Mouse (Mus musculus) thymus, postnatal 25 days (tissue): ENCODE measurements at regions not wholly inside any gene's neighbourhood (a gene's known extent, or its start where the extent isn't known, plus 50 kb on each side); places are given as distances from the start of the nearest gene placed in this dataset.

Experiments
- DNase-seq: peaks from one replicate; pipeline ENCODE4 v3.0.0; 2022

DNA sequence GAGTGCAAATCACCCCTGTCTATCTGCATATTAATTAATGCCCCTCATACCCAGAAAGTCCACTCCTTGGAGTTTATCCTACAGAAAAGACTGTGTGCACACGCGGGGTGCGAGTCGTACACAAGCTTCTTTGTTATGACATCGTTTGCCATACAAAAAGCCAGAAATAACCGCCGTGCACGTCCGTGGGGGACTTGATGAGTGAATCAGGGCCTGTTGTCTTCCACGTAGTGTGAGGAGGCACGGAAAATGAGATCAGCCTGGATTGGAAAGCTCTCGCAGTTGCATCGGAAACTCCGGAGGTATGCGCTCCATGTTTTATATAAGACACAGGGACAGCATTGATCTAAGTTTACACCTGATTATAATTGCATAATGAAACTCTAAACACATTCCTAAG, 120.3 kb downstream of the Etnk1 start:
- no peak for DNase-seq

DNA sequence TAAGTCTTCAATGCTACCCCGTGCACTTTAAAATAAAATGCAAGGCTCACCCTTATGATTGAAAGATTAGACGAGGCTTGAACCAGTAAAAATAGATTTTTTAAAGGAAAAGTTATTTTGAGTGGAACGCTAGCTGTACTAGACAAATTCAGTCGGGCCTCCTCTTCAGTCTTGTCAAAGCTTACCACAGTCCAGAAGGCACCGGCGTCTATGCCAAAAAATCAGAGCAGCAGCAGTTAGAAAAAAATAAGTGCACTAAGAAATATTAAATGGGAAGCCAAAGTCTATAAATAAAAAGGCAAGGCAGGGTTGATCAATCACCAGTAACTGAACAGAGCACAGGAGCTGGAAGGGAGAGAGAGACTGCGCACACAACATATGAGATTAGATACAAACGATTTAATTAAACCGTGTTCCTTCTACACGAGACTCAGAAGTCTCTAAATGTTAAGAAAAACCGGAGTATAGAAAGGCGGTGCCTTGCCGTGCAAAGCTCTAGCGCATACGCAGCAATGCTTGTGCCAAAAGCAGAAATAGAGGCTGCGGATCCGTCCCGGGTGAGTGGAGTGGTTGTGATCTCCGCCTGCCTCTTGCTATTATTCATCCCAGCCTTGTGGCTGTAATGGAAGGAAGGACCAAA, 121.6 kb downstream of the Etnk1 start:
- no peak for DNase-seq

DNA sequence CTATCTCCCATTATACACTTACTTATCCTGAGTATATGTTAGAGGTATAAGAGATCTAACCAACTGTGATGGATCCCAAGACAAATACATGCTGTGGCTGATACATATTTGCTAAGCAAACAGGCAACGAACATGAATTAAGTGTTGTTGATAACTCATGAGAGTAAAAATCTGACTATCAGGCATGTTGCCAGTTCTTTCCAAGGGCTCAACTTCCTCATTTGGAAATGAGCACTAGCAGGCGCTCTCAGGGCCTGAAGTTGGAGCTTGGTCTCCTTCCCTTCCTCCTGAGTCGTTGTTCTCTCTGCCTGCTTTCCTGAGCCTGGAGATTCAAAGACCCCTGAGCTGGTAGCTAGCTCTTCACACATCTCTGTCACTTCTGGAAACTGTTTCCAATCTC, 126.6 kb downstream of the Etnk1 start:
- no peak for DNase-seq

DNA sequence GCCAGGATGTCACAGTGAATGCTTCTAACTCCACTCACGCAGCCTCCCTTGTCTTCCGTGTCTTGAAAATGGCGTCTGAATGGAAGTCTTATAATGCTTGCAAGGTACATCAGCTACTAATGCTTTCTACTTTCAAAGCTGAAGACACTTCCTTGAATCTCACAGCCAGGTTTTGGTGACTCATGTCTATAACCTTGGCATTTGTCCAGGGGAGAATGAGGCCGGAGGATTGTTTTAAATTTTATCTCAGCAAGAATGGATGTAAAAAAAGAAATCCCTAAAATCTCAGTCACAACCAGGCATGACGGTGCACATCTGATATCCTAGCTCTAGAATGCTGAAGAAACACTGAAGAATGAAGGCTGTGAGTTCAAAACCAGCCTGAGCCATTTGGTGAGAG, 131.4 kb downstream of the Etnk1 start:
- no peak for DNase-seq

DNA sequence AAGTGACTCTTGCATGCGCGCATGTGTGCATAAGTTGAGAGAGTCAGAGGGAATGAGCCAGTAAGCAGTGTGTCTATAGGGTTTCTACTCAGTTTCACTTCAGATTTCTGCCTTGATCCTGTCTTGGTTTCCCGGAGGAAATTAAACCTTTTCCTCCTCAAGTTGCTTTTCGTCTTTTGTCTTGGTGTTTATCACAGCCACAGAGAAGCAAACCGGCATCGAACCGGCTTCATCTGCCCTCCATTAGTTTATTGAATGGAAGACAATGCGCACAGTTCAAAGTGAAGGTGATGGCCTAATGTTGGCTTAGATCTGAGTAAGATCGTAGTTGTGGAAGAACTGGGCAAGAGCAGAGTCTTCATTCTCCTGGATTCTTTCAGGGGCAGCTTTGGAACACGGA, 134.4 kb downstream of the Etnk1 start:
- no peak for DNase-seq

DNA sequence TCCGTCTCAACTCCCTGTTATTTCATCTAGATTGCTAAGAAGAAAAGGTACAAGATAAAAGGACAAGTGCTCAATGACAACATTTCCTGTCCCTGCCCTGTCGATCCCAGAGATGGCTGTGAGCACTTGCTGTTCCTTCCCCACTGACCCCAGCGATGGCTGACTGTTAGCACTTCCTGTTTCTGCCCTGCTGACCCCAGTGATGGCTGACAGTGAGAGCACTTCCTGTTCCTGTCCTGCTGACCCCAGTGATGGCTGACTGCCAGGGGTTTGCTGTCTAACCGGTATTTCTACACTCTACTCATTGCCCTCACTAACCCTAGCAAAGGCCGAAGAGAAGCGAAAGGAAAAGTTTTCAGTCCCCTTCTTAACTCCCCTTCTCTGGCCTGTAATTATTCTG, 140.3 kb downstream of the Etnk1 start:
- no peak for DNase-seq

DNA sequence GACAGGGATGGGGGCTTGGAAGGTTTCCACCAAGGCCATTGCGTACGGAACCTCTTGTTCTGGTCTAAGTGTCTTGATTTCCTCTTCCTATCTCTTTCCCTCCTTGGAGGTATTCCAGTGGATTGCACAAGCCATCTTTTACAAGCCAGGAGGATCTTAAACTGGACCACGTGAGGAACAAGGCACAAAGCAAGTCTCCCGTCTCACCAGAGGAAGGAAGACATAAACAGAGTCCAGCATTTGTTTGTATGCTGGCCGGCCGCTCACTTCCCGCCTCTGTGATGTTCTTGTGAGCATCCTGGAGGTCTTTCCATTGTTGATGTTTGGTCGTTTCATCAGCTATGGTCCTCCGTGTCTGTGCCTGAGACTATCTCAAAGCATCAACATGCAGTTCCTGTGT, 148.8 kb downstream of the Etnk1 start:
- no peak for DNase-seq

DNA sequence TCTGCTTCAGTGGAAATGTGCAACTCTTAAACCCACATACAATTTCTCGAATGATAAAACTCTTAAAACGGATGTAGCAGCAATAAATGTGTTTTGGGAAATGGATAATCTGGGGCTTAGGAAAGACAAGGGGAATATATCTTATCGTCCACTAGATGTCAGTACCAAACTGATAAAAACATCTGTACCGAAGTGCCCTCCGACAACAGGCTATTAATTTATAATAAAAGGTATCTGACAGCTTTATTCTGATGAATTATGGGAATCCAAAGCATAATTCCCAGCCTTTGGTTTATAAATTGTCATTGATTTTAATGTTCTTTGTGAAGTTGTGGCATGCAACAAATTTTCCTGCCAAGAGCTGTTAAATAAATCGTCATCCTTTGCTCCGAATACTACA, 153.4 kb downstream of the Etnk1 start:
- no peak for DNase-seq

DNA sequence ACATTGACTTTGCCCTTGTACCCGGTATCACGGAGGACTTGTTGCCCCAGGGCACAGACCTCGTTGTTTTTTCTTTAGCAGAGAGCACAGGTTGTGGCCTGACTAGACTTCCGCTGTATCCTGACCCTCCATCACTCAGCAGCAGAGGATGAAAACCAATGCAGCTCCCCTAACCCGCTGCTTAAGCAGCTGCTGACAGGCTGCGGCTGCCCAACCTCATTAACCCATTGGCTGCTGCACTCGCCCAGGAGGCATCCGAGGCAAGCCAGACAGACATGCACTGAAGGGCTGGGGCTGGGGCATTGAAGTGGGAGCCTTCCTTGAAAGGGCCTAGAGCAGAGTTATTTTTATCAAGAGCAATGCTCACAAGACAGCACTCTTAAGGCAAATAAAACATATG, 157.6 kb downstream of the Etnk1 start:
- no peak for DNase-seq

DNA sequence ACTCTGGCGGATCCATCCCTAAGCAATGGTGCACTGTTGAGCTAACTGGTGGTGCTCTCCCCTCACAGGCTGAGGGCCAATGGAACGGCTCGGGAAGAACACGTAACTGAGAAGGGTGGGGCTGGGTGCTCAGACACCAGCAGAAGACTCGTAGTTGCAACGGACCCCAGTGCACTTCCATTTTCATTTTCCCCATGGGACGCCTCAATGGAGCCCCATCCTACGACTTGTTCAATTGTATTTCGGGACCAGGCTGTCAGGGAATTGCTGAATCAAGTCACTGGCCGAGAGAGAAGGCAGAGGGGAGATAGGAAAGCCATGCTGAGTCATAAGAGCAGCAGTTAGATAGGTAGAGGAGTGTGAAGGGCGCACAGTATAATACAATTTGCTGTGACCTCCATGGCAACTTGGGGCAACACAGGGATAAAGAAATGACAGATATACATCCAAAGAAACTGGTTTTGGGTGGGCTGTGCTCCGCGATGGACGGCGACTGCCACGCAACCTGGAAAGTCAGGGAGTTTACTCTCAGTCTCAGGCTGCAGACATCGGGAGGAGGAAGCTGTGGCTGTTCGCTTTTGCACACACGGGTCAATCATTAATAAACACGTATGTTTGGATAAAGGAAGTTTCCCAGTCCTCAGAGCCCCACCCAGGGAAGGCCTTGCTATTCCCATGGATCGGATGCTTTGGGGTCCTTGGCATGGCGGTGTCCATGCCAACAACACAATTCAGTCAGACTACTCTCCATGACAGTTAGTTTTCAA, 160.1 kb downstream of the Etnk1 start:
- DNase-seq, result peak; percentile 51

DNA sequence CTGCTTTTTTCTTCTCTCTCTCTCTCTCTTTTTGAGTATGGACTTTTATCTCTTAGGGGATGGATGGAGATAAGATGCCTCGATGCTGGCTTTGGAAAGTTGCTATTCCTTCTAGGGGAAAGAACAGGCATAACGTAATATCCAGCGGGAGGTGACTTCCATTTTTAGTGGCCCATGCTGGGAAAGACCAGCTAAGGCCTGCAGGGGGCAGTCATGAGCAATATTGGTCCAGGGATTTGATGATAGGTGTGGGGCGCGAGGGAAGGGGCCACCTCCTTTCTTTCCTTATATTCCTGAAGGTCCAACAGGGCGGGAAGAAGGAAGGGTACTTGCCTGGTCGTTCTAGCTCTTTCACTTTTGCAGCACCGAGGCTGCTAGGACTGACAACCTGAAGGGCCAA, 160.8 kb downstream of the Etnk1 start:
- peak; percentile 20 for DNase-seq

DNA sequence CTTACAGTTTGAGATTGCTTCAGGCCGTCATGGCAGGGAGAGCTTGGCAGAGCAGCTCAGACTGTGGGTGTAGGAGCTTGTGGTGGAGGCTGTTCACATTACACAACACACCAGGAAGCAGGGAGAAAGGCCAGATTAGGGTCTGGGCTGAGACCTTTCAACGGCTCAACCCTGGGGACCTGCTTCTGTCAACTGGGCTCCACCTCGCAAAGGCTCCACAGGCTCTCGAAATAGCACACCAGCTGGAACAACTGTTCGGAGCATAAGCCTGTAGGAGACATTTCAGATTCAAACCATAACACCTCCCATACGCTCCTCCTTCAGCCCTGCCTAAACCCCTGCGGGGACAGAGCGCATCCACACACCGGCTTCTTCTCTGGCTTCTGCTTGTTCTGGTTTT, 161.2 kb downstream of the Etnk1 start:
- DNase-seq, result no peak

DNA sequence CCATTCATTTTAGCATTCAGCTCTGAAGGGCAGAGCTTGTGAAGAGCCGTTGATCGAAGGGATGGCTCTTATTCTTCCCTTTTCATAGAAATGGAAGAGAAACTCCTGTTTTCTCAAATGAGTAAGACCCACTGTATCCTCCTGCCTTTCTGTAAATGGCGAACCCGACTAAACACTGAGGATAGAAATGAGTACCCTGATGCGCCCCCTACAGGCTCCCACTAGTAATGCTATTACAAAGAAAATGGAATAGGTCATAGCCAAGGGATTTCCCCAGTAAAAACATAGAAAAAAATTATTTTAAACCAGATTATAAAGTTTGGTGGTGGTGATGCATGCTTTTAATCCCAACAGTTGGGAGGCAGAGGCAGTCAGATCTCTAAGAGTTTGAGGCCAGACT, 162.1 kb downstream of the Etnk1 start:
- DNase-seq, result no peak

DNA sequence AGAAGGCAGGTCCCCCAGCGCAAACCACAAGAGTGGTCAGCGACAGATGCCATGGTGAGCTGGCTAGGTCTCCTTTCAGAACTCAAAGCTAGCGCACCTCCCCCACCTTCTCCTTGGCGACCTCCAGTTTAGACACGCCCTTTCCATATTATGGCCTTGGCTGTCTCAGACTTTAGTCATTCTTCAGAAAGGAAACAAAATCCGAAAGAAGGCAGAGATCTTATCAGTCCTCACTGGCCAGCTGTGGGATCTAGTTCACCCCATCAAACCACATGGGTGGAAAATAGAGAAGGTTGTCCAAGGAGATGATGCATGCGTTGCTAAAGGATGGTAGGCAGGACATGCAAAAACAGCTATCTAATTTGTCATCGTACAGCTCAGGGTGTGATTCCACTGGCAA, 166.5 kb downstream of the Etnk1 start:
- DNase-seq, result no peak

DNA sequence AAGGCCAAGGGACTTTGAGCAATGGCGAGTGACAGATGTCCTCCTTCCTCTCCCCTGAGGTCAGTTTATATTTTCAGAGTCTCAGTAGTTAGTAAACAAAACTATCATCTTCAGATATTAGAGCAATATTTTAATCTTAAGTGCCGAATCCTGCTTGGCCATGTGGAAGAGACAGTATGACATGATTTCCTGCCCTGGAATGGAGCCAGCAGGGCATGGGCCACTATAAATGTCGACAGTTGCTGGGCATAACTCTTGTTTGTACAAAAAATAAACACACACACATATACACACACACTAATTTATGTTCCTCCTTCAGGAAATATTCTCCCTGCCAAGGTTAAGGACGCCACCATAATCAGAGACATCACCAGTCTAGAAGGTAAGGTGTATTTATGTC, 169.6 kb downstream of the Etnk1 start:
- no peak for DNase-seq

DNA sequence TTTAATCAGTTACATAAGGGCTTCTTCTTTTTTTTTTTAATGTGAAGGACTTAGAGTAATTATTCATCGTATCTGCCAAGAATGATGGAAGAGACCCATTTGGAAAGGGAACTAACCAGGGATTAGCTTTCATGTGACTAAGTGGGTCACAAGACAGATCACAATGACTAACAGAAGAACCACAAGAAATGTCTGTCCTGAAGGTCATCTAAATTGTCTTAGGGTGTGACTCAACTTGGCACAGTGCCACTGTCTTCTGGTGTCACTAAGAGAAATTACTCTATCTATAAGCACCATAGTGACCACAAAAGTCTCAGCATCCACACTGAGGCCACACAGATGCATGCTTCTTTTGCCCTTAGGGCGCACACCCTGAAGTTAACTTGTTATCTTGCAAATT, 182.0 kb downstream of the Etnk1 start:
- no peak for DNase-seq

DNA sequence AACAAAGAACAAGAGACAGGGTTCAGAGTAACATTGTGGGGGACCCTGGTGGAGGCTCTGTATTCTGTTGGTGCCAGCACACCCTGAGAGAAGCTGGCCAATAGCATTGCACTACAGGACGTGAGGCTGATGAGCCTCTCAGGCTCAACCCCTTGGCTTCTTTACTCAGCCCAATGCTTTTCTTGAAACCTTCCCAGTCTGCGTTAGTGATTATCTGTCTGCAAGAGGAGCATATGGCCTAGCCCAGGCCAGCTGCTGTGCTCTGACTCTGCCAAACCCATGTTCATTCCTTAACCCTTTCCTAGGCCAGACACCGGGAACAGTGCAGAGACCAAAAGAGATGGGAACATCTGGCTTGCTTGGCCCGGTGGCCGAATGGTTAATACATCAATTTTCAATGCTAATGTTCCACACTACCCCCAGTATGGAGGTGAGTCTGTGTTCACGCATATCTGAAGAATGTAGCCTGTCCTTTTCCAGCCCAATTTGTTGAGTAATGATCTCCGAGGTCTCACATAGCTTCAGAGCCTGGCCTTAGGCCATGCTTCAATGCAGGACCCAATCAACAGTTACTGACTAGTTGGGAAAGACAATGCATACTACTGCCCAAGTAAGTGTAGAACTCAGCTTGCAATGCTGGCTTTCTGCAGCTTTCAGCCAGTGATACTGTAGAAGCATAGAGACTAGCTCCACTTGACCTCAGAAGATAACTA, 192.5 kb downstream of the Etnk1 start:
- DNase-seq, result no peak

DNA sequence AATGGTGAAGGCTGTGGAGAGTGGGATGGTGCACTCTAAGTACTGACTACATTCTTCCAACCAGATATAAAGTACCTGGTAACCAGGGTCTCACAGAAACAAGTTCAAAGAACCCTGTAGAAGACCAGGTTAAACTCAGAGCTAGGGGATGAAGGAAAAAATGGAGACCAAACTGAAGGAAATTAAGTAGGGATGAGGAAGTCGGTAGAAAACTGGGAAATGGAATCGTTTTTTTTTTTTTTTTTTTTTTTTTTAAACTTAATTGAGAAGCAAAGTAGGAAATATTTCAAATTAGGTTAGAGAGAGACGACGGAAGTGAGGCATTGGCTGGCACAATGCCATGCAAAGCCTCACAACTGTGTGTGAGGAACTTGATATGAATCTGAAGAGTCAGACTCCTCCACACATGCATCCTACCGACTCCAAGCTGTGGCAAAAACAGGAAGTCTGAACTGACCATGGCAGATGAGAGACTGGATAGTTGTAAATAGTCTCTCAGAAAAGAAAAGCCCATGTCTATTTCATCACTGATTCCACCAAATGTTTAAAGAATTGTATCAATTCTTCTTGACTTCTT, 194.2 kb downstream of the Etnk1 start:
- DNase-seq, result no peak

DNA sequence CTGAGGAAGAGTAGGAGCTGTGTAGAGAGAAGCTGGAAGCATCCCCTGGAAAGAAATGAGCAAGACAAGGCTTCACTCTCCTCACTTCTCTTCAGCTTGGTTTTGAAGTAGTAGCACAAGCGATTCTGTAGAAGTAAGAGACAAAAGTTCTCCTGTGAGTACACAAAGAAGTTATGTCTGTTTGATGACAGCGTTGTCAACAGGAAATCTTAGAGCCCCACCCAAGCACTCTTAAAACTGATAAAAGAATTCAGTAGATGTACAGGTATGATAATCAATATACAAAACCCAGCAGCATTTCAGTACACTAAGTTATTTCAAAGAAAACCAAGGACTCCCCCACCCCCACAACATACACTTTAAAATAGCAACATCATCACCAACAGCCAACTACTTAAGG, 194.9 kb downstream of the Etnk1 start:
- no peak for DNase-seq

DNA sequence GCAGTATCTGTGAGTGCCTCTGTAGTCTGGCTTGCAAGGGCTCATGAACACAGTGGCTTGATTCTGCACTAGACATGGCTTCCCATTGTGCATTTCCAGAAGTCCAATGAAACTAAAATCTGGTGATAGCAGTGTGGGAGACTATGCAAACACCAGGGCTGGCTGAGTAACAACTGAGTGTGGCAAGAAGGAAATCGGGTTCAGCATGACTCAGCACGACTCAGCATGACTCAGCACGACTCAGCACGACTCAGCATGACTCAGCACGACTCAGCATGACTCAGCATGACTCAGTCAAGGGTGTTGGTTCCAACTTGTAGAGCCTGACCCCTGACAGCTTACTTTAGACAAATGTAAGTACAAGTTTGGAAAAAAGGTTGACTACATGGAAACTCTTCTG, 198.8 kb downstream of the Etnk1 start:
- no peak for DNase-seq

DNA sequence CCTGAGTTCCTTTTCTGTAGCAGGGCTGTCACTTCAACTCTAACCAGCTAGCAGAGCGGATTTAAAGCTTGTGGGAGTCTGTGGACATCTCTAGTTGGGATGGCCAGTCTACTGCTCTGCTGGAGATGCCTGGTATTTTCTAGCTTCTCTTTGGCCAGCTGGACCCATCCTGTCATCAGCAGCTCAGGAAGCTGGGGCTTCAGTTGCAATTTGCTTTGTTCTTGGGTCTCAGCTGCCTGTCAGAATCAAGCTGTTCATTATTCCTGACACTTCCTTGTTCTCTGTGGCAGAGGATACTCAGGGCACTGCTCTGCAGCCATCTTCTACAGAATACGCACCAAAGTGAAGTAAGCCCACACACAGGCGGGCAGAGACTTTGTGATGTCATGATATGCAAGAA, 200.8 kb downstream of the Etnk1 start:
- DNase-seq, result no peak

DNA sequence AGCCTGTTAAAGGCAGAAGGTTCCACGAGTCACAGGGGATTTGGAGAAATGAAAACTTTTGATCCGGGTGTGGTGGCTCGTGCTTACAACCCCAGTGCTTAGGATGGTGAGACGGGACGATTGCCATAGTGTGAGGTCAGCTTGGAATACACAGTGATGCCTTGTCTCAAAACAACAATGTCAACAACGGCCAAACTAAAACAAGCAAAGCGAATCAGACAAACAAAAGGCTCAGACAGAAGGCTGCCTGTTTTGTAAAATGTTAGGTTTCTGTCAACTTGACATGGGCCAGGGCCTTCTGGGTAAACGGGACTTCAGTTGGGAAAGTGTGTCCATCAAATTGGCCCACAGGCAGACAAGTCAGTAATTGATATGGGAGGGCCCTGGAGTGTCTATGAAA, 201.6 kb downstream of the Etnk1 start:
- no peak for DNase-seq

DNA sequence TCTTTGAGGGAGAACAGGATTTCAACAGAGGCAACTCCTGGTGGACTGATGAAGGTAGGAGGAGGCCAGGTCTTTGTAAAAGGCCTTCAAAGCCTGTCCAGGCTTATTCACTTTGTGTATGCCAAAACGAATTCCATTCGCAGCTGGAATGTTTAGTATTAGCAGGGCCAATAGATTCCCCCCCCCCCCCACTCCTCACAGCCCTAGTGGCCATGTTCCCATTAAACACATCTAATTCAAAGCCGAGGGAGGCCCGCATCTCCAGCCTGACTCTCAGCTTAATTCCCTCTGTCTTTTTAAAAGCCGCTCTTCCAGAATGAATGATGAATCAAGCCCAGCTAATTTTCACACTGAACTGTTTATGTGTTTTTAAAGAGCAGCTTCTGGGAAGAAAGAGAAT, 205.5 kb downstream of the Etnk1 start:
- no peak for DNase-seq

DNA sequence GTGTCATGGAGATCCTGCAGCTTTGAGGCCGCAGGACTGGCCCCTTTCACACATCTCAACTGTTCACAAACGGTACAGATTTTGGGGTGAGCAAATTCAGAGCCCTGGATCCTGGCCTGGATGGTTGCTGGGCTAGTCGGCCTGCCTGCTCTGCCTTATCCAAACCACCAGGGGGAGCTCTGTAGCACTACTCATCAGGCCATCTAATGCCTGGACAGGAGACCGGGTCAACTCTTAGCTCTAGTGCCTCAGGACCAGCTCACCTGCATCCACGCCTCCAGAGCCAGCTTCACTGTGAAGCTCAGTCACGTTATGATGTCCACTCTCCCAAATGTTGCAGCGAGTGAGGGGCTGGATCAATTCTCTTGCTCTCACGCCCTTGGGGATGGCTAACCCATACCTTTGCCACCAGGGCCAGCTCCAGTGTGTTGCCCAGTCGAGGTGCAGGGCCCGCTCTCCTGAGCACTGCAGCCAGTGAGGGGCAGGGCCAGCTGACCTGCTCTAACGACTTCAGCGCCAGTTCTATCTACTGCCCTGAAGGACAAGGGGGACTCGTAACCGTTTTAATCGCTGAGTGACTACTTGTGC, 206.8 kb downstream of the Etnk1 start:
- DNase-seq, result peak; percentile 35
